In the genomic region with DNA sequence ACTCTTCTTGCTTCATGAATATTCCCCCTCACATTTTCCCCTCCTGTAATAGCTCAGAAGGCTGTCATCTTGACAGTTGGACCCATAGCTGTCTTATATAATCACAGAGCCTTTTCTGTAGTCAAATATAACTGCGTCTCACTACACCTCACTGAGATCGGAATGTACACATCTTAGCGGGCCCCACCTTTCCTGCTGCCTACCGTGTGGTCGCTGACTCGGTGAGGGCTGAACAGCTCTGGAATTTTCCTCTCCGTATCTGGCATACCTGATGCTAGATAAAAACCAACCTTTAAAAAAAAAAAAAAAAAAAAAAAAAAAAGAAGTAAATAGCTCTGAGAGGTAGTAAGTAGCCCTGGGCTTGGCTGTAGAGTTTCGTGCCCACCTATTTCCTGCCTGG, we compare ENCODE assay signal across 21 mouse cellular contexts.
DNase-seq lines count a peak whose midpoint lies in the region; ATAC-seq and TF ChIP-seq lines count a peak whose summit lies in the region.
"Had no signal": no experiment of that assay in that cellular context is flagged by ENCODE, and none has a peak within 500 bp of the region (broad histone marks: within the 10 kb centered on the region; RNA-seq: fewer than 3 reads in every experiment).

No protein-coding gene starts in this region.

- TF ChIP-seq CTCF in stomach, postnatal 0 days (IDR thresholded peaks at IDR 0.05; ENCODE audit: low read depth): no peak

- H3K36me3 ChIP-seq in midbrain, embryonic 10.5 days: peaks cover 17% of the 10 kb centered on the region
- H3K36me3 ChIP-seq in midbrain, embryonic 16.5 days (ENCODE audit: control insufficient read depth, insufficient read depth, low read length): no peaks in the 10 kb centered on the region
- H3K36me3 ChIP-seq in lung, embryonic 16.5 days (ENCODE audit: control insufficient read depth, insufficient read depth, low read length): no peaks in the 10 kb centered on the region
- no peaks in the 10 kb centered on the region for H3K36me3 ChIP-seq in stomach, postnatal 0 days (ENCODE audit: control insufficient read depth, insufficient read depth, low read length)
- H3K36me3 ChIP-seq: embryonic facial prominence, embryonic 15.5 days; G1E; heart, embryonic 13.5 days; midbrain, embryonic 12.5 days had no signal

- H3K9ac ChIP-seq in midbrain, embryonic 16.5 days (ENCODE audit: low read depth, low read length): no peak overlapping the region
- no peak overlapping the region for H3K9ac ChIP-seq in lung, embryonic 16.5 days (ENCODE audit: low read length)
- H3K9ac ChIP-seq in stomach, postnatal 0 days (ENCODE audit: low read length): no peak overlapping the region
- H3K9ac ChIP-seq: embryonic facial prominence, embryonic 15.5 days; heart, embryonic 13.5 days; midbrain, embryonic 12.5 days had no signal

- 0 out of 2 replicates have a peak, but pooled peaks cover 5% of the 10 kb centered on the region for H3K27me3 ChIP-seq in midbrain, embryonic 10.5 days (ENCODE audit: low read depth, poor library complexity, severe bottlenecking)
- no peaks in the 10 kb centered on the region for H3K27me3 ChIP-seq in midbrain, embryonic 16.5 days (ENCODE audit: control insufficient read depth, insufficient read depth, low read depth, low read length)
- H3K27me3 ChIP-seq in lung, embryonic 16.5 days (ENCODE audit: control insufficient read depth, insufficient read depth, low read depth, low read length): no peaks in the 10 kb centered on the region
- H3K27me3 ChIP-seq in stomach, postnatal 0 days (ENCODE audit: control insufficient read depth, insufficient read depth, low read length): no peaks in the 10 kb centered on the region
- H3K27me3 ChIP-seq: embryonic facial prominence, embryonic 15.5 days had no signal

- ATAC-seq in midbrain, embryonic 16.5 days: no peak
- peak; percentile 87 for ATAC-seq in lung, embryonic 16.5 days (ENCODE audit: low read depth)
- ATAC-seq in stomach, postnatal 0 days (ENCODE audit: low FRiP score, low TSS enrichment): peak; percentile 69

- peaks cover 78% of the 10 kb centered on the region for H3K4me1 ChIP-seq in midbrain, embryonic 10.5 days
- peaks cover 25% of the 10 kb centered on the region for H3K4me1 ChIP-seq in midbrain, embryonic 16.5 days (ENCODE audit: control insufficient read depth, insufficient read depth, low read length)
- peaks cover 41% of the 10 kb centered on the region for H3K4me1 ChIP-seq in lung, embryonic 16.5 days (replicated peaks; ENCODE audit: control insufficient read depth, insufficient read depth, low read length)
- H3K4me1 ChIP-seq in stomach, postnatal 0 days (replicated peaks; ENCODE audit: control insufficient read depth, insufficient read depth): 0 out of 2 replicates have a peak, but pooled peaks cover 3% of the 10 kb centered on the region

- no peak for TF ChIP-seq EP300 in stomach, postnatal 0 days (optimal IDR thresholded peaks at IDR 0.05)

- no peaks in the 10 kb centered on the region for H3K9me3 ChIP-seq in midbrain, embryonic 10.5 days (replicated peaks)
- H3K9me3 ChIP-seq in midbrain, embryonic 16.5 days (replicated peaks; ENCODE audit: control insufficient read depth, low read length, poor library complexity, severe bottlenecking): no peaks in the 10 kb centered on the region
- no peaks in the 10 kb centered on the region for H3K9me3 ChIP-seq in lung, embryonic 16.5 days (ENCODE audit: control insufficient read depth, low read length)
- no peaks in the 10 kb centered on the region for H3K9me3 ChIP-seq in stomach, postnatal 0 days (ENCODE audit: control insufficient read depth, low read length)
- H3K9me3 ChIP-seq: embryonic facial prominence, embryonic 15.5 days; forebrain, embryonic 10.5 days; G1E; heart, embryonic 13.5 days; midbrain, embryonic 12.5 days had no signal

- no peak overlapping the region for H3K4me3 ChIP-seq in midbrain, embryonic 10.5 days
- H3K4me3 ChIP-seq in midbrain, embryonic 16.5 days (ENCODE audit: low read depth, low read length): no peak overlapping the region
- H3K4me3 ChIP-seq in lung, embryonic 16.5 days (ENCODE audit: low read length): no peak overlapping the region
- H3K4me3 ChIP-seq in stomach, postnatal 0 days (ENCODE audit: low read depth, low read length): no peak overlapping the region
- H3K4me3 ChIP-seq: embryonic facial prominence, embryonic 15.5 days; forebrain, embryonic 10.5 days; heart, embryonic 13.5 days; midbrain, embryonic 12.5 days had no signal

- H3K4me2 ChIP-seq in midbrain, embryonic 16.5 days (ENCODE audit: low read length): no peak overlapping the region
- no peak overlapping the region for H3K4me2 ChIP-seq in lung, embryonic 16.5 days (ENCODE audit: low read depth, low read length)
- no peak overlapping the region for H3K4me2 ChIP-seq in stomach, postnatal 0 days (replicated peaks; ENCODE audit: low read depth)
- H3K4me2 ChIP-seq: embryonic facial prominence, embryonic 15.5 days; heart, embryonic 13.5 days; midbrain, embryonic 12.5 days had no signal

- H3K27ac ChIP-seq in midbrain, embryonic 10.5 days (replicated peaks): 0 out of 2 replicates have a peak overlapping the region, but pooled peaks have one; percentile 69
- no peak overlapping the region for H3K27ac ChIP-seq in midbrain, embryonic 16.5 days (ENCODE audit: low read length)
- peak overlapping the region; percentile 76 for H3K27ac ChIP-seq in lung, embryonic 16.5 days (ENCODE audit: low read length)
- H3K27ac ChIP-seq in stomach, postnatal 0 days (replicated peaks): no peak overlapping the region
- H3K27ac ChIP-seq: embryonic facial prominence, embryonic 15.5 days; heart, embryonic 13.5 days; macrophage; midbrain, embryonic 12.5 days had no signal

- peak; percentile 31 for DNase-seq in kidney, adult 9 months
- DNase-seq in kidney, adult 11 months: no peak
- DNase-seq in midbrain, embryonic 10.5 days (ENCODE audit: low spot score): no peak
- DNase-seq in stomach, postnatal 0 days (ENCODE audit: low spot score): peak; percentile 35
- no peak for DNase-seq in ovary, postnatal 10 days (ENCODE audit: low spot score)
- no peak for DNase-seq in cerebellum, adult 9-10 months
- DNase-seq: B cell, adult 2 months; cerebellum, postnatal 14 days; embryo, embryonic 11 days; heart, postnatal 36 days; layer of hippocampus, postnatal 36 days; left cerebral cortex, postnatal 4 days; thymus, adult 2 months had no signal

- WGBS in midbrain, embryonic 10.5 days: 85% methylated on average over 8 of the region's 8 CpGs
- WGBS in midbrain, embryonic 16.5 days: 76% methylated on average over 8 of the region's 8 CpGs
- WGBS in lung, embryonic 16.5 days: 30% methylated on average over 8 of the region's 8 CpGs
- WGBS in stomach, postnatal 0 days: 37% methylated on average over 8 of the region's 8 CpGs

Comparison
In these comparisons a context has a peak if more than half of its experiments do, and no peak if none do; other contexts are left out.
1. DNase-seq: peak in kidney, adult 9 months (single experiment) and stomach, postnatal 0 days (single experiment); none in kidney, adult 11 months (single experiment), midbrain, embryonic 10.5 days (single experiment), ovary, postnatal 10 days (single experiment) and cerebellum, adult 9-10 months (single experiment).
2. H3K27ac ChIP-seq: peak in midbrain, embryonic 10.5 days (single experiment) and lung, embryonic 16.5 days (single experiment); none in midbrain, embryonic 16.5 days (single experiment) and stomach, postnatal 0 days (single experiment).